In the genomic region with DNA sequence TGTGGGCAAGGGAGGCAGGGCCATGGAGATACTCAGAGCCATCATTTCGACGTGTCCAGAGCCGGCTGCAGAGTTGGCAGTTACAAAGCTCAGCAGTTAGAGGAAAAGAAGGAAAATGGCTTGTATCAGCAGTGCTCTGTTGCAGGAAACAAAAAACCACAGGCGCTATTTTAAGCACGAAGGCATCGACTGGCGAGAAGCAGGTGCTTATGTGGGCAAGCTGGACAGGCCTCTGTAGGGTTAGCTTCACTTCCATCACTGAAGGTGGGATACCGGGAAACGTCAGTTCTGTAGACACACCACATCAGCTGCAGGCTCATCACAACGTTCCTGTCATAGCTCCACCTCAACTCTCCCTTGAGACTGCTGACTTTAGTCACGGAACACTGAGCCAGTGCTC, we compare ENCODE assay signal across 13 mouse cellular contexts.
A peak's percentile ranks its signal among the peaks of the same experiment; 100 is the strongest.
DNase-seq lines count a peak whose midpoint lies in the region; ATAC-seq and TF ChIP-seq lines count a peak whose summit lies in the region.
"Had no signal": no experiment of that assay in that cellular context is flagged by ENCODE, and none has a peak within 500 bp of the region (broad histone marks: within the 10 kb centered on the region; RNA-seq: fewer than 3 reads in every experiment).

No protein-coding gene starts in this region.

- H3K27ac ChIP-seq in gastrocnemius, adult 2 months = peak overlapping the region; percentile 70
- H3K27ac ChIP-seq: lung, embryonic 15.5 days had no signal

- H3K36me3 ChIP-seq in megakaryocyte, embryonic 14.5 days (replicated peaks; ENCODE audit: low read length) = peaks cover 24% of the 10 kb centered on the region

- DNase-seq in gastrocnemius, adult 2 months = peak; percentile 49
- DNase-seq in gastrocnemius, postnatal 4 days (ENCODE audit: low spot score in 2 of 2) = no peak
- peak; percentile 39 to 61 for DNase-seq in right cerebral cortex, postnatal 10 days (ENCODE audit: low spot score in 2 of 2)
- DNase-seq in right cerebral cortex, adult 18-20 months = no peak
- no peak for DNase-seq in retina, embryonic 14.5 days (ENCODE audit: low spot score)
- DNase-seq in right cerebral cortex, postnatal 36 days (ENCODE audit: low spot score in 2 of 2) = no peak
- DNase-seq: cerebellum, adult 9-10 months; right cerebral cortex, postnatal 14 days had no signal

- H3K27me3 ChIP-seq in megakaryocyte, embryonic 14.5 days (replicated peaks) = no peaks in the 10 kb centered on the region
- H3K27me3 ChIP-seq: lung, embryonic 15.5 days had no signal

- H3K4me3 ChIP-seq in gastrocnemius, adult 2 months = peak overlapping the region; percentile 10; the same call in 1 of the 2 replicates
- peak overlapping the region; percentile 86 for H3K4me3 ChIP-seq in megakaryocyte, embryonic 14.5 days (replicated peaks)
- H3K4me3 ChIP-seq: erythroblast, embryonic 14.5 days; lung, embryonic 15.5 days had no signal

- intact Hi-C loops in gastrocnemius, adult 2 months (cut with DNase I) = no loop called here

- H3K9me3 ChIP-seq in megakaryocyte, embryonic 14.5 days = no peaks in the 10 kb centered on the region
- H3K9me3 ChIP-seq: lung, embryonic 15.5 days had no signal

- peaks cover 61% of the 10 kb centered on the region for H3K4me1 ChIP-seq in megakaryocyte, embryonic 14.5 days

- no peak for TF ChIP-seq CTCF in gastrocnemius, adult 2 months (IDR thresholded peaks at IDR 0.05)

- no peak for ATAC-seq in erythroid progenitor cell, adult 5-6 weeks (replicated peaks; ENCODE audit: low FRiP score, poor library complexity, severe bottlenecking)
- ATAC-seq: hindbrain, embryonic 16.5 days had no signal

Comparison
In these comparisons a context has a peak if more than half of its experiments do, and no peak if none do; other contexts are left out.
1. DNase-seq: peak in gastrocnemius, adult 2 months (single experiment) and right cerebral cortex, postnatal 10 days (2 of 2); none in gastrocnemius, postnatal 4 days (0 of 2), right cerebral cortex, adult 18-20 months (single experiment), retina, embryonic 14.5 days (single experiment) and right cerebral cortex, postnatal 36 days (0 of 2).